Mouse (Mus musculus) layer of hippocampus, postnatal 10 days (tissue): Measurements from ENCODE around the gene Got2. TPM values are rescaled to one million over a fixed set of nuclear protein-coding genes. Genes with fewer than 3 reads are reported as not detected.

ENCODE experiments used
- DNase-seq, 2 experiments: peaks; one replicate each; pipeline ENCODE4 v3.0.0; 2021; ENCODE audit warnings: low spot score in 2 of 2
- total RNA-seq, 2 experiments: library from RNA; stranded (reverse); gene quantifications; 2 replicates each; pipeline ENCODE4 v1.2.3; 2021

The Got2 gene
- total RNA-seq, 2 experiments from 2014 or later: 196 to 216 TPM

- no peak for DNase-seq
These were observed 66.3 kb downstream of the Got2 start for GRCm38 (mm10) chr8:95822096-95822495.

GRCm38 (mm10) chr8:95821266-95821665, 67.1 kb downstream of the Got2 start:
- no peak for DNase-seq

GRCm38 (mm10) chr8:95818211-95818610, 70.1 kb downstream of the Got2 start:
- no peak for DNase-seq

GRCm38 (mm10) chr8:95817597-95817996, 70.8 kb downstream of the Got2 start:
- no peak for DNase-seq

- no peak for DNase-seq
These were observed 72.2 kb downstream of the Got2 start for GRCm38 (mm10) chr8:95816044-95816708.

Other genes starting within 250 kb of the Got2 start
- 1,000 to 10,000 TPM; 1,214 to 1,219 TPM for gene Ndrg4, start 211.6 kb downstream of the Got2 start, total RNA-seq
- 10 to 100 TPM; 21.7 to 27.4 TPM for gene Setd6, start 172.7 kb downstream of the Got2 start, total RNA-seq
- 100 to 1,000 TPM; 134 to 144 TPM for gene Cnot1, start 81.1 kb downstream of the Got2 start, total RNA-seq
- gene Sap18b, start 63.2 kb downstream of the Got2 start, total RNA-seq: 100 to 1,000 TPM; 165 to 170 TPM
- gene Slc38a7, start 35.0 kb downstream of the Got2 start, total RNA-seq: 10 to 100 TPM; 30.8 to 34.1 TPM